Mouse (Mus musculus) urinary bladder, postnatal 25 days (tissue): ENCODE data around the gene Map4.
A peak's percentile ranks its signal among the peaks of the same experiment; 100 is the strongest.

ENCODE experiments used
- DNase-seq: peaks from one replicate; pipeline ENCODE4 v3.0.0; 2022; ENCODE audit warnings: low spot score

Map4 gene

DNA sequence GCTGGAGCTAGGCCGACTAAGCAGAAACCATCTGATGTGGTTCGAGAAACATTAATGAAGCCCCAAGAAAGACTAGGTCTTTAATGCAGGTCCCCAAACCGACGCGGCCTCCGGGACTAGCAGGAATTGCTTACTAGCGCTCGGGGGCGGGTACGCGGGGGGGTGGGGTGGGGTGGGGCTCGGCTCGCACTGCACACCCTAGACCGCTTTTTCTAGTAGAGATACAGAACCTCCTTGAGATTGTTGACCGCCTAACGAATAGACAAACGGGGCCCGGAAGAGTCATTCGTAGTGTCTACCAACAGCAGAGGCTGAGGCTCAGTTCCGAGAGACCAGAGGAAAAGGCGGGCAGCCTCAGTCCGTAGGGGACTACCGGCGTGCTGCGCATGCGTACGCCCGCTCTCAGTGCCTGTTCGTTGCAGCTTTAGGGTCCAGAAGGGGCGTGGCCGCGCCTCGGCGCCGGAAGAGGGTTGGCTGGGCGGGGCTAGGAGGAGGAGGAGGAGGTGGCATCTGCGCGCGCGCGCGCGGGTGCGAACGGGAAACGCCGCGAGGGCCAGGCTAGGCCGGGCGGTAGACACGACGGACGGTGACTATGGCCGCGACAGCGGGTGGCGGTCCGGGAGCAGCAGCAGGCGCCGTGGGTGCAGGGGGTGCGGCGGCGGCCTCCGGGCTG, 200.4 kb downstream of the Map4 start:
- peak; percentile 99 for DNase-seq

DNA sequence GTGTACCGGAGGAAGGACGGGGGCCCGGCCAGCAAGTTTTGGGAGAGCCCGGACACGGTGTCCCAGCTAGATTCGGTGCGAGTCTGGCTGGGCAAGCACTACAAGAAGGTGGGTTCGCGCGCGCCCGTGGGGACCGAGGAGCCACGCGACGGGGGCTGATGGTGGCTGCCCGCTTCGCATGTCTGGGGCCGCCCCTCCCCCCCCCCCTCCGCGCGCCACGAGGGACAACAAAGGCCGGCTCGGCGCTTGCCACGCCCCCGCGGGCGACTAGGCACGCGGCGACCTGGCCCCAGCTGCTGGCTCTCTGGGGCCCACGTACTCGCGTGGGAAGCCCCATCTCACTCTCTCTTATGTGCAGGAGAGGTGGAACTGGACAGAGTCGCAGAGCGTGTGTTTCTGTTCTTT, 200.9 kb downstream of the Map4 start:
- DNase-seq = peak; percentile 44

GRCm38 (mm10) chr9:110132921-110133320, 201.7 kb downstream of the Map4 start:
- DNase-seq = no peak
